Comparison of ENCODE assay signal across 21 mouse cellular contexts in genomic region chr4:147537702-147538101, GRCm38 (mm10). TPM values are rescaled to one million over a fixed set of nuclear protein-coding genes. Genes with fewer than 3 reads are reported as not detected.
"Had no signal": no experiment of that assay in that cellular context is flagged by ENCODE, and none has a peak within 500 bp of the region (broad histone marks: within the 10 kb centered on the region; RNA-seq: fewer than 3 reads in every experiment).

No protein-coding gene starts in this region.

- H3K36me3 ChIP-seq: limb, embryonic 13.5 days; liver, embryonic 15.5 days had no signal

- H3K4me2 ChIP-seq: limb, embryonic 13.5 days; liver, embryonic 15.5 days; lung, embryonic 14.5 days; neural tube, embryonic 15.5 days had no signal

- H3K4me3 ChIP-seq: limb, embryonic 13.5 days; liver, embryonic 15.5 days; megakaryocyte, embryonic 14.5 days; neural tube, embryonic 15.5 days had no signal

- H3K9ac ChIP-seq: limb, embryonic 13.5 days; liver, embryonic 15.5 days; lung, embryonic 14.5 days; neural tube, embryonic 15.5 days had no signal

- H3K4me1 ChIP-seq: limb, embryonic 13.5 days; liver, embryonic 15.5 days; megakaryocyte, embryonic 14.5 days; neural tube, embryonic 15.5 days had no signal

- H3K27me3 ChIP-seq: limb, embryonic 13.5 days; liver, embryonic 15.5 days; megakaryocyte, embryonic 14.5 days; neural tube, embryonic 15.5 days had no signal

- DNase-seq: kidney, adult 11 months; kidney, adult 9 months; kidney, postnatal 36 days; layer of hippocampus, adult 9-11 months; layer of hippocampus, postnatal 36 days; lung, embryonic 14.5 days; lung, postnatal 10 days; lung, postnatal 4 days; midbrain, embryonic 14.5 days; right cerebral cortex, postnatal 4 days; spleen, adult 18-20 months; thymus, postnatal 36 days had no signal

- H3K27ac ChIP-seq: kidney, postnatal 0 days; limb, embryonic 13.5 days; liver, embryonic 15.5 days; neural tube, embryonic 15.5 days had no signal

RNA-seq across cellular contexts. Expression of gene Gm16503, which starts 2.3 kb away (rescaled TPM):
- total RNA-seq: liver, adult 2 months had no signal
- polyA plus RNA-seq: liver, adult 2 months had no signal

RNA-seq across cellular contexts. Expression of gene Zfp985, which starts 15.4 kb away (rescaled TPM):
- total RNA-seq: layer of hippocampus, adult 18-20 months; layer of hippocampus, postnatal 36 days; left cerebral cortex, adult 8-10 months; left cerebral cortex, postnatal 25 days; liver, adult 2 months had no signal
- polyA plus RNA-seq: liver, adult 2 months; midbrain, embryonic 14.5 days had no signal
